Mouse (Mus musculus) retina, embryonic 14.5 days (tissue): ENCODE results near the gene Fyn.

Experiments used
- DNase-seq: peaks from one replicate; pipeline ENCODE4 v3.0.0-alpha.2; 2015; ENCODE audit warnings: low spot score

Fyn gene

GRCm38 (mm10) chr10:39566901-39567300, 198.2 kb downstream of the Fyn start:
- DNase-seq = no peak

- DNase-seq = no peak
These were observed 200.3 kb downstream of the Fyn start for GRCm38 (mm10) chr10:39568991-39569390.

- DNase-seq = no peak
These were observed 202.4 kb downstream of the Fyn start for GRCm38 (mm10) chr10:39571011-39571410.

GRCm38 (mm10) chr10:39572050-39572671, 203.5 kb downstream of the Fyn start:
- no peak for DNase-seq

- no peak for DNase-seq
These were observed 204.0 kb downstream of the Fyn start for GRCm38 (mm10) chr10:39572672-39573051.

- DNase-seq = no peak
These were observed 207.8 kb downstream of the Fyn start for GRCm38 (mm10) chr10:39576466-39576865.

- DNase-seq = no peak
These were observed 211.8 kb downstream of the Fyn start for GRCm38 (mm10) chr10:39580477-39580876.

- no peak for DNase-seq
These were observed 213.7 kb downstream of the Fyn start for GRCm38 (mm10) chr10:39582385-39582784.

- DNase-seq = no peak
These were observed 215.1 kb downstream of the Fyn start for GRCm38 (mm10) chr10:39583718-39584117.

GRCm38 (mm10) chr10:39587290-39587925, 218.8 kb downstream of the Fyn start:
- peak; percentile 35 for DNase-seq

- DNase-seq = no peak
These were observed 219.5 kb downstream of the Fyn start for GRCm38 (mm10) chr10:39587973-39588746.

- DNase-seq = no peak
These were observed 221.3 kb downstream of the Fyn start for GRCm38 (mm10) chr10:39589765-39590546.

- no peak for DNase-seq
These were observed 222.0 kb downstream of the Fyn start for GRCm38 (mm10) chr10:39590629-39591028.

GRCm38 (mm10) chr10:39592501-39592900, 223.8 kb downstream of the Fyn start:
- no peak for DNase-seq

- DNase-seq = no peak
These were observed 226.1 kb downstream of the Fyn start for GRCm38 (mm10) chr10:39594716-39595115.

- no peak for DNase-seq
These were observed 227.2 kb downstream of the Fyn start for GRCm38 (mm10) chr10:39595862-39596261.

- DNase-seq = no peak
These were observed 228.6 kb downstream of the Fyn start for GRCm38 (mm10) chr10:39597116-39597791.

- no peak for DNase-seq
These were observed 229.1 kb downstream of the Fyn start for GRCm38 (mm10) chr10:39597792-39598183.

- DNase-seq = no peak
These were observed 230.9 kb downstream of the Fyn start for GRCm38 (mm10) chr10:39599601-39600000.

- no peak for DNase-seq
These were observed 231.5 kb downstream of the Fyn start for GRCm38 (mm10) chr10:39600115-39600514.

GRCm38 (mm10) chr10:39601068-39601467, 232.4 kb downstream of the Fyn start:
- DNase-seq = no peak

- DNase-seq = no peak
These were observed 237.8 kb downstream of the Fyn start for GRCm38 (mm10) chr10:39606434-39606833.
